Mouse (Mus musculus) megakaryocyte-erythroid progenitor cell, adult 5 weeks (primary cell): ENCODE data around the gene Clcnkb. TPM values are rescaled to one million over a fixed set of nuclear protein-coding genes. Genes with fewer than 3 reads are reported as not detected.

Source experiments
- polyA plus RNA-seq: library from polyadenylated mRNA; stranded (reverse); fragments of >175 nt; gene quantifications from 2 replicates; pipeline ENCODE4 v1.2.3, GENCODE M21; 2012

Clcnkb gene
- polyA plus RNA-seq, result not detected in 2 replicates

DNA sequence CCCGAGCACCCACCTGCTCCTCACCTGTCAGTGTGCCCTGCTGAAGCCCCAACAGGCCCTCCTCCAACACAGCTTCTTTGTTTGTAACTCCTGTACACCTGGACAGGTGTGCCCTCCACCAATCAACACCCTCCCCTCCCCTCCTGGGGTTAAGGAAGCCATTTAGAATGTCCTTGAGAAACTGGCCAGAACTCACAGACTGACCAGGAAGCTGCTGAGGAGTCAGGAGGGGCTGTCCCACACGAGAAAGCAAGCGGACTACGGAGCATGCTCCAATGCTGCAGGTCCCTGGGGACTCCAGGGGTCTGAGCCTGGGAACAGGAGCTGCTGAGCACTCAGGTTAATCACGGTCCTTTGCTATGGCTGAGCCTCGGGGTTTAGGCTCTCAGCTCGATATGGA, at the start of gene Clcnkb:
TSS of gene Clcnkb (minus strand) at position 91 of the 400 bp plus-strand sequence.

DNA sequence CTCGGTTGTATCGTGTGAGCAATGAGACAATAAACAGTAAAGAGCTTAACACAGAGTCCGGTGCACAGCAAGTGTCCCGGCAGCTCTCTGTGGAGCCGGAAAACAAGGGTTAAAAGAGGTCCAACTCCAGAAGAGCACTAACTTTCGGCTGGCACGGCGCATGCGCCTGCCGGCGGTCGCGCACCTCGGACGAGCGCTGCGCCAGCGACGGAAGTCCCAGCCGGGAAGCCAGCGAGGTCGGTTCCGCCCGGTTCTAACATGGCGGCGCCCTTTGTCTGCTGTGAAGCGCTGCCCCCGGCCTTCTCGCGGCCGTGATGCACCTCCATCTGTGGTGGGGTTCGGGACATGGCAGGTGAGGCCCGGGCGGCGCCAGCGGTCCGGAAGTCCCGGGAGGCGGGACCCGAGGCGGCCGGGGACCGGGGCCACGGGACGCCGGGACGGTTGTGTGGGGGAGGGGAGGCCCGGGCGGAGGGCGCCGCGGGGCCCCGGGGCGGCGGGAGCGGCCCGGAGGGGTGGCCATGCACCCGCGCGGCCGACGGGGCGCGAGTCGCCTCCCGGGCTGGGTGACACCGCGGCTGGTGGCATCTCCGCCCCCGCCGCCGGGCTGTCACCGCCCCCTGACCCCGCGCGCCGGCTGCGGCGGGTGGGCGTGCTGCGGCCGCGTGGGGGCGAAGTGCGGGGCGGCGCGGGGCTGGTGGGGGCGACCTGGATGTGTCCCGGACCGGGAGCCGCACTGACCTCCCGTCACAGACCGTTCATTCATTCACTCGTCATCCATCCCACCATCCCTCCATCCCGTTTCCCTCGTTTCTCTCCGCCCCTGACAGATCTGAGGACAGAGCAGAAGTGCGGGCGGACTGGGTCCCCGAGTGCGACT, 28.9 kb upstream of the Clcnkb start, which contains the start of gene Zbtb17:
TSS of gene Zbtb17 (plus strand) at position 204 of the 877 bp plus-strand sequence.

DNA sequence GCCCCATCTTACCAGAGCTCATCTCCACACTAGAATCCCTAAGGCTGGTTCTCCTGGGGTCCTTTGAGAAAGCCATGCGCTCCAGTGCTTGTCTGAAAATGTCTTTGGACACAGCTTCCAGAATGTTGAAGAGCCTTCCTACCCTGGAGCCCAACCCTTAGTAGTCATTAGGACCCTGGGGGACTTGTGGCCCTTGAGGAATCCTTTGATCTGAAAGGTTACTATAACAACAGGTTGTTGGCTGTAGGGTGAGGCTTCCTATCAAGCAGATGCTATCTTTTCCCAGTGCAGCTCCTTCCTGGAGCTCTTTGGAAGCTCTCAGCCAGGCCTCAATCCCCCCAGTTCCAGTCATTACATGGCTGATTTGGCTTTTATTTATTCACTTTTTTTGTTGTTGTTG, 20.2 kb upstream of the Clcnkb start, which contains the start of gene Srarp:
TSS of gene Srarp (minus strand) at position 132 of the 400 bp plus-strand sequence.

GRCm38 (mm10) chr4:141420192-141420829, 4.5 kb upstream of the Clcnkb start, which contains the start of gene Hspb7:
TSS of gene Hspb7 (plus strand) at chr4:141420779.

DNA sequence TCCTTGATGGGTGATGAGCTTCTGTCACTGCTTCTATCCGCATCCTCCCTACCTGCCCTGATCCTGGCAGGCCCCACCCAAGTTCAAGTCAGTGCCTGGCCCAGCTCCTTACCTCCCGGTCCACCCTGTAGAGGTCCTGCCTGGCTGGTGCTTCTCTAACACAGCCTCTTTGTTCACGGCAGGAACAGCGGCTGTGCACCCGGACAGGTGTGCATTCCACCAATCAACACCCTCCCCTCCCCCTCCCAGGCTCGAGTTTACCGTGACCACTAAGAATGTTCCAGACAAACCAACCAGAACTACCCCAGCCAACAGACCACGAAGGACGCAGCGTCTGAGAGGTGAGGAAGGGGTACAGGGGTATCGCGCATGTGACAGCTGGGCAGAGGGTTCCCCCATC, 17.3 kb downstream of the Clcnkb start, which contains the start of gene Clcnka:
TSS of gene Clcnka (minus strand) at position 180 of the 400 bp plus-strand sequence.

DNA sequence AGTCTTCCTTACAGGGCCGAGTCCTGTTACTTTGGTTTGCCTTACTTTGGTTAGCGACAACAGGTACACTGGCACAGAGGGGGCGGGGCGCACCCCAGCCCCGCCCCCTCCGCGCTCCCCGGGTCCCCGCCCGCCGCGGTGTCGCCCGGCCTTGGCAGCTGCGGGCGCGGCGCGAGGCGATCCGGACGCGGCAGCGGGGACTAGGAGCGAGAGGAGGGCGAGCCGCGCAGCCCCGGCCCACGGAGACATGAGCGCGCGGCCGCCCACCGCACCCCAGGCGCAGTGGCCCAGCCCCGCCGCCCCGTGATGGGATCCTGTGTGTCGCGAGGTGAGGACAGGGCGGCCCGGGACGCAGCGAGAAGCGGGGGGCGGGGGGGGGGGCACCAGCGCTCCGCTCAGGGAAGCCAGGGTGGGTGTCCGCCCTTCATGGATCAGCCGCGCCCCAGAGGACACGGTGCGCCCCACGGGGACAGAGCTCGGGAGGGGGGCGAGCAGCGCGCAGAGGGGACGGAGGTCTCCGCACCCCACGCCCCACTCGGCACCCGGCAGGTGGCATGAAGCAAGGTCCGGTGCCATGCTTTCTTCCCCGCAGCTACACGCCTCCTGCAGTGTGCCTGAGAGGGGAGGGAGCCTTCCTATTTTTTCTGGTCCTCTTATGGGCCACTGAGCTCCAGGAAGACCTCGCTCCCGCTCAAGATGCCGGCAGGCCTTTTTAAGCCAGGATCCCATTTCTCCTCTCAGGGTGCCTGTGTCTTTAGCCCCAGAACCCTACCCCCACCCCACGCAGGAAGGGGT, 47.6 kb downstream of the Clcnkb start, which contains the start of gene Fam131c:
TSS of gene Fam131c (plus strand) at position 224 of the 795 bp plus-strand sequence.

Other genes with a start within 250 kb of the Clcnkb start
- 2.6 and 3.3 TPM in 2 replicates for gene Rsg1, start 202.1 kb downstream of the Clcnkb start, polyA plus RNA-seq
- not detected in 2 replicates for gene Arhgef19, start 176.5 kb downstream of the Clcnkb start, polyA plus RNA-seq
- 1.7 and 2.5 TPM in 2 replicates for gene Epha2, start 114.8 kb downstream of the Clcnkb start, polyA plus RNA-seq
- not detected in 2 replicates for gene Fam131c, start 47.8 kb downstream of the Clcnkb start, polyA plus RNA-seq
- not detected in 2 replicates for gene Clcnka, start 17.3 kb downstream of the Clcnkb start, polyA plus RNA-seq
- 0.03 and 0.04 TPM in 2 replicates for gene Hspb7, start 4.8 kb upstream of the Clcnkb start, polyA plus RNA-seq
- gene Srarp, start 20.1 kb upstream of the Clcnkb start, polyA plus RNA-seq, result not detected in 2 replicates
- 89.6 and 120 TPM in 2 replicates for gene Zbtb17, start 28.6 kb upstream of the Clcnkb start, polyA plus RNA-seq
- gene Spen, start 122.6 kb upstream of the Clcnkb start, polyA plus RNA-seq, result 208 and 247 TPM in 2 replicates
- gene Fblim1, start 190.1 kb upstream of the Clcnkb start, polyA plus RNA-seq, result 0.13 and 0.33 TPM in 2 replicates
- 1.8 TPM in 2 replicates for gene Tmem82, start 202.6 kb upstream of the Clcnkb start, polyA plus RNA-seq
- gene Slc25a34, start 207.8 kb upstream of the Clcnkb start, polyA plus RNA-seq, result 0.03 TPM in 1 of 2 replicates, not detected in the other
- 42.1 and 42.7 TPM in 2 replicates for gene Plekhm2, start 248.9 kb upstream of the Clcnkb start, polyA plus RNA-seq